Mouse (Mus musculus) c-Kit-positive CD71-negative TER-119-negative erythroid progenitor cells, embryonic 14.5 days (primary cell): Measurements from ENCODE around the gene Abca8a.
"Not testable (repeated sequence)": the region's sequence is repeated elsewhere in the genome, so short reads cannot be mapped to it uniquely, and the experiment has no call there.

ENCODE experiments used
- DNase-seq: peaks from one replicate; pipeline ENCODE4 v3.0.0-alpha.2; 2013; ENCODE audit warnings: low read depth

Gene Abca8a

DNA sequence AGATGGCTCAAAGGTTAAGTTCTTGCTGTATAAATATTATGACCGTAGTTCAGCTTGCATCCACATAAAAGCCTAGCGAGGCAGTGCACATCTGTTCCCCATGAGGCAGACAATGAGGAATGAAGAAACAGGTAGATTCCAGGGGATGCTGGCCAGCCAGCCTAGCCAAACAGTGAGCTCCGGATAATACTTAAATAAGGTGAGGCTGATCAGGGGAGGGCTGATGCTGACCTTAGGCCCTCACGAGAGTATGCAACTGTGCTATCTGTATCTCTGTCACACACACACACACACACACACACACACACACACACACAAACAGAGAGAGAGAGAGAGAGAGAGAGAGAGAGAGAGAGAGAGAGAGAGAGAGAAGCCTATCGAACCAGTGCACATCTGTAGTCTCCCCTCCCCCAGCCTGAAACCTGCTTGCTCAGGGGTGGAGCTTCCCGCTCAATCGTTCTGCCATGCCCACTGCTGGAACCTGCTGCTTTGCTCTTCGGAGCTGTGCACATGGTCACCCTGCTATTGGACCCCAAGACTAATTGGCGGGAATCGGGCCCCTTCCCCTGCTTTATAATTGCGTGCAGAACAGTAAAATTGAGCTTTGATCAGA, 108.2 kb downstream of the Abca8a start:
- DNase-seq: not testable (repeated sequence)

DNA sequence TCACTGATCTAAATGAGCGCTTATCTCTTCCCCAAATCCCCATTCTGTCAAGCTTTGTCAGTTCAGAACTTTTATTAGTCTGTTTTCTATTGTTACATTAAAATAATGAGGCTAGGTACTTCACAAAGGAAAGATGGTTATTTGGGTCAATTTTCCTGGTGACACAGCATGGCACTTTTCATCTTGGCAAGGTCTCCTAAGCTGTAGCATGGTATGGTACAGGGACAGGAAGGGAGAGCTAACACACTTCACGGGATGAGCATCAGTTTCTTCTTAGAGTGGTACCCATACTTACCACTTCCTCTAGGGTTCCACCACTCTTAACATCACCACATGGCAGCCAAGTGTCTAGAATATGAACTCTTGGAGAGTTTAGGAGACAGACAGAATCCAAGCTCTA, 113.9 kb downstream of the Abca8a start:
- DNase-seq: no peak
